Mouse (Mus musculus) G1E (cell line): Measurements from ENCODE around the gene Gm8300.
"Not testable (repeated sequence)": the region's sequence is repeated elsewhere in the genome, so short reads cannot be mapped to it uniquely, and the experiment has no call there.

Experiments used
- CTCF ChIP-seq: IDR thresholded peaks from 2 replicates; pipeline ENCODE4 v1.5.1; 2012; ENCODE audit warnings: low read depth, low read length, inconsistent platforms, mixed read lengths
- GATA1 ChIP-seq: IDR thresholded peaks from 2 replicates; pipeline ENCODE4 v1.6.1; 2012; ENCODE audit warnings: borderline replicate concordance, low read length, inconsistent platforms, mixed read lengths
- POLR2AphosphoS5 ChIP-seq: IDR thresholded peaks from 2 replicates; pipeline ENCODE4 v1.6.1; 2012; ENCODE audit warnings: low read depth, low read length, inconsistent platforms; ENCODE audit not compliant: insufficient replicate concordance

DNA sequence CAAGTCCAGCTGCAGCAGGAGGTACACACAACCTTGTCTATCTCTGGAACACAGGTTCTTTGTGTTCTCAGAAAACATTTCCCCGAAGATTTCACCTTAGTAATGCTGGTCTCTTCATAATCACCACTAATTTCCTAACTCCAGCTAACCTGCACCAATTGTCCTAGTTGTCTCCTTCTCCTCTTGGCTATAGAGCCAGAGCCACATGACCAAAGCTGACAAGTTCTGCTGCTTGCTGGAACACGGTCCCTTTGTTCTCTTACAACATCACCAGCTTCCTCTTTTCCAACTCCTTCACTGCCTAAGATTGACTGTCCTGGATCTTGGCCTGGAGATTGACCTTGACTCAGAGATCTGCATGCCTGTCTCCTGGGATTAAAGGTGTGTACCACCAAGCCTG is 25.4 kb upstream of the Gm8300 start:
- not testable (repeated sequence) for TF ChIP-seq CTCF, GATA1, POLR2AphosphoS5
